Mouse (Mus musculus): ENCODE measurements around the gene Zfp263. TPM values are rescaled to one million over a fixed set of nuclear protein-coding genes. Genes with fewer than 3 reads are reported as not detected.

Gene Zfp263
- 21.3 TPM for polyA plus RNA-seq (2021)

- TF ChIP-seq CTCF (IDR thresholded peaks at IDR 0.05), result no peak
- no peaks in the 10 kb centered on the region for H3K27me3 ChIP-seq
- ATAC-seq (peak; percentile 99), DNase-seq (ENCODE audit: low read depth, low spot score) (peak; percentile 94)
- POLR2A ChIA-PET, result interaction anchor here (0.6 to 1.4 kb wide), 2 partner anchors 129 to 143 kb away, joined by 3 to 4 read pairs; partner anchors contain the start of gene Naa60
- CTCF ChIA-PET, result interaction anchor here (0.9 to 1.6 kb wide), 3 partner anchors 9 to 166 kb away, joined by 3 to 7 read pairs (median 3); no protein-coding TSS in a partner anchor
- in situ Hi-C loops (cut with MboI; ENCODE audit: low pct_unique_long_range_greater_than_20kb), result loop anchor here (5.0 to 10.0 kb wide), 4 partner anchors 104 to 259 kb away; partner anchors contain the start of genes 1700037C18Rik, Cluap1, Naa60 and Slx4
Observed at GRCm38 (mm10) chr16:3743503-3744185, at the start of gene Zfp263. Gene Zfp263, plus strand, starts transcription at chr16:3744093.

GRCm38 (mm10) chr16:3699281-3699680, 44.6 kb upstream of the Zfp263 start:
- CTCF ChIA-PET, result no interaction called here
- ATAC-seq, result no peak
- DNase-seq (ENCODE audit: low read depth, low spot score), result no peak
- POLR2A ChIA-PET, result no interaction called here
- no peak for TF ChIP-seq CTCF (IDR thresholded peaks at IDR 0.05)
- H3K27me3 ChIP-seq, result no peaks in the 10 kb centered on the region
- in situ Hi-C loops (cut with MboI; ENCODE audit: low pct_unique_long_range_greater_than_20kb), result no loop called here

GRCm38 (mm10) chr16:3700893-3701292, 43.0 kb upstream of the Zfp263 start:
- in situ Hi-C loops (cut with MboI; ENCODE audit: low pct_unique_long_range_greater_than_20kb), result no loop called here
- no peak for TF ChIP-seq CTCF (IDR thresholded peaks at IDR 0.05)
- no peaks in the 10 kb centered on the region for H3K27me3 ChIP-seq
- ChIA-PET CTCF (interaction anchor here (1.4 kb wide), 1 partner anchor 12 kb away, joined by 4 read pairs; no protein-coding TSS in a partner anchor), POLR2A (no interaction called here)
- no peak for DNase-seq (ENCODE audit: low read depth, low spot score)
- no peak for ATAC-seq

GRCm38 (mm10) chr16:3706680-3707079, 37.2 kb upstream of the Zfp263 start:
- ChIA-PET CTCF (no interaction called here), POLR2A (no interaction called here)
- H3K27me3 ChIP-seq, result no peaks in the 10 kb centered on the region
- no peak for DNase-seq (ENCODE audit: low read depth, low spot score)
- ATAC-seq, result no peak
- in situ Hi-C loops (cut with MboI; ENCODE audit: low pct_unique_long_range_greater_than_20kb), result no loop called here
- TF ChIP-seq CTCF (IDR thresholded peaks at IDR 0.05), result no peak

GRCm38 (mm10) chr16:3714731-3715130, 29.2 kb upstream of the Zfp263 start:
- POLR2A ChIA-PET, result no interaction called here
- no peak for TF ChIP-seq CTCF (IDR thresholded peaks at IDR 0.05)
- peak; percentile 60 for ATAC-seq
- in situ Hi-C loops (cut with MboI; ENCODE audit: low pct_unique_long_range_greater_than_20kb), result loop anchor here (5.0 kb wide), 1 partner anchor 52 kb away; no protein-coding TSS in a partner anchor
- no peaks in the 10 kb centered on the region for H3K27me3 ChIP-seq
- peak; percentile 59 for DNase-seq (ENCODE audit: low read depth, low spot score)
- CTCF ChIA-PET, result no interaction called here

- TF ChIP-seq CTCF (IDR thresholded peaks at IDR 0.05), result no peak
Observed at GRCm38 (mm10) chr16:3717980-3718379, 25.9 kb upstream of the Zfp263 start, which contains the start of gene Mefv. Gene Mefv, minus strand, starts transcription at chr16:3718097.

GRCm38 (mm10) chr16:3723231-3723630, 20.7 kb upstream of the Zfp263 start:
- ChIA-PET CTCF (interaction anchor here (1.0 kb wide), 1 partner anchor 12 kb away, joined by 3 read pairs; no protein-coding TSS in a partner anchor), POLR2A (no interaction called here)
- ATAC-seq (peak; percentile 99), DNase-seq (ENCODE audit: low read depth, low spot score) (peak; percentile 85)
- no peaks in the 10 kb centered on the region for H3K27me3 ChIP-seq
- TF ChIP-seq CTCF (IDR thresholded peaks at IDR 0.05), result no peak
- in situ Hi-C loops (cut with MboI; ENCODE audit: low pct_unique_long_range_greater_than_20kb), result no loop called here

More at GRCm38 (mm10) chr16:3717980-3718379, 25.9 kb upstream of the Zfp263 start, which contains the start of gene Mefv:
- no peaks in the 10 kb centered on the region for H3K27me3 ChIP-seq
- in situ Hi-C loops (cut with MboI; ENCODE audit: low pct_unique_long_range_greater_than_20kb), result no loop called here
- ChIA-PET POLR2A (interaction anchor here (0.7 kb wide), 1 partner anchor 161 kb away, joined by 3 read pairs; no protein-coding TSS in a partner anchor), CTCF (interaction anchor here (0.7 to 0.8 kb wide), 2 partner anchors 10 to 41 kb away, joined by 3 read pairs; no protein-coding TSS in a partner anchor)
- no peak for DNase-seq (ENCODE audit: low read depth, low spot score)
- no peak for ATAC-seq

GRCm38 (mm10) chr16:3727980-3728720, 15.7 kb upstream of the Zfp263 start:
- DNase-seq (ENCODE audit: low read depth, low spot score) (no peak), ATAC-seq (peak; percentile 38)
- POLR2A ChIA-PET, result no interaction called here
- in situ Hi-C loops (cut with MboI; ENCODE audit: low pct_unique_long_range_greater_than_20kb), result no loop called here
- CTCF ChIA-PET, result interaction anchor here (1.1 to 1.5 kb wide), 2 partner anchors 10 to 15 kb away, joined by 3 to 7 read pairs; partner anchors contain the start of gene Mefv
- no peak for TF ChIP-seq CTCF (IDR thresholded peaks at IDR 0.05)
- peaks cover 4% of the 10 kb centered on the region for H3K27me3 ChIP-seq

GRCm38 (mm10) chr16:3732612-3733011, 11.3 kb upstream of the Zfp263 start:
- no peak for ATAC-seq
- no peak for DNase-seq (ENCODE audit: low read depth, low spot score)
- POLR2A ChIA-PET, result no interaction called here

GRCm38 (mm10) chr16:3733198-3733732, 10.6 kb upstream of the Zfp263 start:
- CTCF ChIA-PET, result interaction anchor here (1.5 kb wide), 1 partner anchor 9 kb away, joined by 4 read pairs; no protein-coding TSS in a partner anchor
- ATAC-seq (no peak), DNase-seq (ENCODE audit: low read depth, low spot score) (no peak)
- POLR2A ChIA-PET, result no interaction called here
- H3K27me3 ChIP-seq, result peaks cover 13% of the 10 kb centered on the region
- TF ChIP-seq CTCF (IDR thresholded peaks at IDR 0.05), result no peak
- in situ Hi-C loops (cut with MboI; ENCODE audit: low pct_unique_long_range_greater_than_20kb), result no loop called here

More at GRCm38 (mm10) chr16:3732612-3733011, 11.3 kb upstream of the Zfp263 start:
- peaks cover 8% of the 10 kb centered on the region for H3K27me3 ChIP-seq
- TF ChIP-seq CTCF (IDR thresholded peaks at IDR 0.05), result no peak
- CTCF ChIA-PET, result interaction anchor here (1.5 kb wide), 1 partner anchor 10 kb away, joined by 4 read pairs; no protein-coding TSS in a partner anchor
- in situ Hi-C loops (cut with MboI; ENCODE audit: low pct_unique_long_range_greater_than_20kb), result no loop called here

Data from Patski (cell line).